Mouse (Mus musculus): Measurements from ENCODE around the gene Gpd1l. TPM values are rescaled to one million over a fixed set of nuclear protein-coding genes. Genes with fewer than 3 reads are reported as not detected.

Gene Gpd1l
- polyA plus RNA-seq, 1 experiment from 2014 or later = 39.8 TPM

- no peaks in the 10 kb centered on the region for H3K27me3 ChIP-seq (replicated peaks)
- 91% methylated on average over 11 of the region's 11 CpGs for WGBS
- no peaks in the 10 kb centered on the region for H3K4me1 ChIP-seq
- H3K9me3 ChIP-seq (replicated peaks) = no peaks in the 10 kb centered on the region
- H3K36me3 ChIP-seq = no peaks in the 10 kb centered on the region
- no peak overlapping the region for H3K4me2 ChIP-seq
- no peak for ATAC-seq (ENCODE audit: low FRiP score)
- no peak overlapping the region for H3K9ac ChIP-seq (replicated peaks)
- H3K4me3 ChIP-seq (replicated peaks) = no peak overlapping the region
- no peak overlapping the region for H3K27ac ChIP-seq (replicated peaks)
Measured at GRCm38 (mm10) chr9:114955340-114955739, 21.6 kb upstream of the Gpd1l start.

DNA sequence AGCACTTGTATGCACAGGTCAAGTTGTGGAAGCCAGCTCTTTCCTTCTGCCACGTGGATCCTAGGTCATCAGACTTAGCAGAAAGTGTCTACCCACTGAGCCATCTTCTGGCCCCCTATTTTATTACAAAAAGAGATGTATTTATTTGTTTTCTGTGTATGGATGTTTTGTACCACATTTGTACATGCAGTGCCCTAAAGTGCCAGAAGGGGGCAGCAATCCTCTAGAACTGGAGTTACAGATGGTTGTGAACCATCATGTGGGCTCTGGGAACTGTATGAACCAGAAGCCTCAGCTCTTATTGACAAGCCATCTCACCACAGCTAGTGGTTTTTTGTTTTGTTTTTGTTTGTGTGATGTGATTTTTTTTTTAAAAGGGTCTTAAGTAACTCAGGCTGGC lies 19.1 kb upstream of the Gpd1l start:
- H3K27ac ChIP-seq (replicated peaks) = no peak overlapping the region
- H3K4me3 ChIP-seq (replicated peaks) = no peak overlapping the region
- H3K27me3 ChIP-seq (replicated peaks) = no peaks in the 10 kb centered on the region
- no peak overlapping the region for H3K9ac ChIP-seq (replicated peaks)
- no peak overlapping the region for H3K4me2 ChIP-seq
- H3K9me3 ChIP-seq (replicated peaks) = no peaks in the 10 kb centered on the region
- ATAC-seq (ENCODE audit: low FRiP score) = no peak
- no peaks in the 10 kb centered on the region for H3K36me3 ChIP-seq
- WGBS = 46% methylated on average over 1 of the region's 1 CpGs
- no peaks in the 10 kb centered on the region for H3K4me1 ChIP-seq

- Histone ChIP-seq H3K4me2 (no peak overlapping the region), H3K9ac (replicated peaks) (no peak overlapping the region), H3K27me3 (replicated peaks) (no peaks in the 10 kb centered on the region), H3K4me3 (replicated peaks) (no peak overlapping the region), H3K4me1 (no peaks in the 10 kb centered on the region), H3K9me3 (replicated peaks) (no peaks in the 10 kb centered on the region), H3K36me3 (no peaks in the 10 kb centered on the region), H3K27ac (replicated peaks) (no peak overlapping the region)
- 58% methylated on average over 5 of the region's 5 CpGs for WGBS
- ATAC-seq (ENCODE audit: low FRiP score) = no peak
Measured at GRCm38 (mm10) chr9:114948395-114948794, 14.6 kb upstream of the Gpd1l start.

- Histone ChIP-seq H3K36me3 (no peaks in the 10 kb centered on the region), H3K9me3 (replicated peaks) (no peaks in the 10 kb centered on the region), H3K27me3 (replicated peaks) (no peaks in the 10 kb centered on the region), H3K4me1 (no peaks in the 10 kb centered on the region), H3K9ac (replicated peaks) (no peak overlapping the region), H3K4me3 (replicated peaks) (no peak overlapping the region), H3K4me2 (no peak overlapping the region), H3K27ac (replicated peaks) (no peak overlapping the region)
- ATAC-seq (ENCODE audit: low FRiP score) = no peak
- 86% methylated on average over 6 of the region's 6 CpGs for WGBS
Measured at GRCm38 (mm10) chr9:114945576-114945975, 11.8 kb upstream of the Gpd1l start.

DNA sequence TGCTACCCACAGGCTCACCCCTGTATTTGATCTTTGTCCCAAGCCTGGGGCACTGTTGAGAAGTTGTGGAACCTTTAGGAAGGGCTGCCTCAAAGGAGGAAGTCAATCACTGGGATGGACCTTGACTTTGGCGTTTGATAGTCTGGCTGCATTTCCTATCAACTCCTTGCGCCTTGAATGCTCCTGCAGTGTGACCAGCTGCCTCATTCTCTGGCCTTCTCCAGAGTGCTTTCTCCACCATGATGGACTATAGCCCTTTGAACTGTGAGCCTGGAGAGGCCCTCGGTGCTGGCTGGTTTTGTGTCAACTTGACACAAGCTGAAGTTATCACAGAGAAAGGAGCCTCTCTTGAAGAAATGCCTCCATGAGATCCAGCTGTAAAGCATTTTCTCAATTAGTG lies 10.9 kb upstream of the Gpd1l start:
- ATAC-seq (ENCODE audit: low FRiP score) = no peak
- no peaks in the 10 kb centered on the region for H3K4me1 ChIP-seq
- H3K9ac ChIP-seq (replicated peaks) = no peak overlapping the region
- no peak overlapping the region for H3K27ac ChIP-seq (replicated peaks)
- 88% methylated on average over 3 of the region's 3 CpGs for WGBS
- no peaks in the 10 kb centered on the region for H3K9me3 ChIP-seq (replicated peaks)
- H3K27me3 ChIP-seq (replicated peaks) = no peaks in the 10 kb centered on the region
- no peak overlapping the region for H3K4me3 ChIP-seq (replicated peaks)
- no peak overlapping the region for H3K4me2 ChIP-seq
- H3K36me3 ChIP-seq = no peaks in the 10 kb centered on the region

- H3K36me3 ChIP-seq = no peaks in the 10 kb centered on the region
- 86% methylated on average over 2 of the region's 2 CpGs for WGBS
- no peak overlapping the region for H3K4me2 ChIP-seq
- no peak overlapping the region for H3K9ac ChIP-seq (replicated peaks)
- H3K4me1 ChIP-seq = peaks cover 16% of the 10 kb centered on the region
- no peaks in the 10 kb centered on the region for H3K9me3 ChIP-seq (replicated peaks)
- no peak overlapping the region for H3K27ac ChIP-seq (replicated peaks)
- ATAC-seq (ENCODE audit: low FRiP score) = no peak
- no peak overlapping the region for H3K4me3 ChIP-seq (replicated peaks)
- H3K27me3 ChIP-seq (replicated peaks) = no peaks in the 10 kb centered on the region
Measured at GRCm38 (mm10) chr9:114936687-114937086, 2.9 kb upstream of the Gpd1l start.

DNA sequence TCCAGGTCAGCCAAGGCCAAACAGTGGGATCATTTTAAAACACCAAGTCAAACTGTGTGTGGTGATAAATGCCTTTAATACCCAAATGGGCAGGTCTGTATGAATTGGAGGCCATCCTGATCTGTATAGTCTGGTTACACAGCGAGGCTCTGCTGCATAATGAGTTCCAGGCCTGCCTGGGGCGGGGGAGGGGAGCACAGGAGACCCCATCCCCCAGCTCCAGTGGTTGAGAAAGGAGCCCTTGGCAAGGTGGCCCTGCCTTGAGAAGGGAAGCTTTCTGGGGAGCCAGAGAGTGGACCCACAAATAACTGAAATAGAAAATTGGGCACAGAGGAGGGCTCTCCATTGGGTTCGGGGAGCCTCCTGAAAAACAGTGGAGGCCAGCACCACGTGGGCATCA lies 1.5 kb upstream of the Gpd1l start:
- Histone ChIP-seq H3K27me3 (replicated peaks) (no peaks in the 10 kb centered on the region), H3K9me3 (replicated peaks) (no peaks in the 10 kb centered on the region), H3K36me3 (no peaks in the 10 kb centered on the region), H3K4me2 (no peak overlapping the region), H3K4me1 (peaks cover 23% of the 10 kb centered on the region), H3K9ac (replicated peaks) (no peak overlapping the region), H3K4me3 (replicated peaks) (no peak overlapping the region), H3K27ac (replicated peaks) (no peak overlapping the region)
- WGBS = 83% methylated on average over 4 of the region's 4 CpGs
- no peak for ATAC-seq (ENCODE audit: low FRiP score)

- Histone ChIP-seq H3K9ac (replicated peaks) (no peak overlapping the region), H3K27ac (replicated peaks) (no peak overlapping the region), H3K36me3 (no peaks in the 10 kb centered on the region), H3K27me3 (replicated peaks) (no peaks in the 10 kb centered on the region), H3K4me3 (replicated peaks) (peak overlapping the region; percentile 77), H3K9me3 (replicated peaks) (no peaks in the 10 kb centered on the region), H3K4me1 (peaks cover 23% of the 10 kb centered on the region), H3K4me2 (peak overlapping the region; percentile 96)
- peak; percentile 12; the same call in 1 of the 2 replicates for ATAC-seq (ENCODE audit: low FRiP score)
- 72% methylated on average over 11 of the region's 11 CpGs for WGBS
Measured at GRCm38 (mm10) chr9:114934231-114934630, 444 bp upstream of the Gpd1l start.

DNA sequence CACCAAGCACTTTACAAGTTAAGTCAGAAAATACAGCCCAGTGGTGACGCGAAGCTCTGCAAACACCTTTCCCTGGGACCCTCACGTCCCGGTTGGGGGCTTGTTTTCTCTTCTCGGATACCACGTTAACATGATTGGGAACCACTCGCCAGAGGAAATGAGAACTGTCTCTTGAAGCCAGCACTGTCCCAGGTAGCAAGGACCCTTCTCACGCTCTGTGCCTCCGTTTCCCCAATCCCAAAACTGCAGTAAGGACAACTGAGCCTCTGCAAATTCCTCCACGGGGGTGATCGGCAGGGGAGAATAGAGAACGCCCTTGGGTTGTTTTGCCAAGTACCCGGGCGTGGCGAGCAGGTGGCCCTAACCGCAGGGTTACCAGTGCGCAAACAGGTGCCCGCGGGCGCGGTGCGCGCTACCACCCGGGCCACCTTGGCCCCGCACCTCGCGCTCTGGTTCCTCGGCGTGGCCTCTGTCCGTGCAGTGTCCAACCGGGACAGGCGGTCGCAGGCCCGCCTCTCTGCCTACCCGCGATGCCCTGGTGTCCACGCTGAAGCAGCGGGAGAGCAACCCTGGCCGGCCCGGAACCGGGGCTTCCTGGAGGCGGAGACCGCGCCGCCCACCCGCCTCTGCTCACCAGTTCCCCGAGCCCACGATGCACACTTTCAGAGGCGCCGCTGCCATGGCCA lies 607 bp downstream of the Gpd1l start:
- Histone ChIP-seq H3K36me3 (no peaks in the 10 kb centered on the region), H3K4me1 (peaks cover 23% of the 10 kb centered on the region), H3K27me3 (replicated peaks) (no peaks in the 10 kb centered on the region), H3K4me2 (peak overlapping the region; percentile 96), H3K9me3 (replicated peaks) (no peaks in the 10 kb centered on the region), H3K27ac (replicated peaks) (peak overlapping the region; percentile 85), H3K4me3 (replicated peaks) (peak overlapping the region; percentile 77), H3K9ac (replicated peaks) (peak overlapping the region; percentile 74)
- ATAC-seq (ENCODE audit: low FRiP score) = peak; percentile 39
- WGBS = 1% methylated on average over 50 of the region's 50 CpGs

- Histone ChIP-seq H3K36me3 (no peaks in the 10 kb centered on the region), H3K27me3 (replicated peaks) (no peaks in the 10 kb centered on the region), H3K4me3 (replicated peaks) (peak overlapping the region; percentile 77), H3K9ac (replicated peaks) (peak overlapping the region; percentile 74), H3K4me1 (peaks cover 23% of the 10 kb centered on the region), H3K4me2 (peak overlapping the region; percentile 96), H3K9me3 (replicated peaks) (no peaks in the 10 kb centered on the region), H3K27ac (replicated peaks) (no peak overlapping the region)
- 20% methylated on average over 13 of the region's 13 CpGs for WGBS
- ATAC-seq (ENCODE audit: low FRiP score) = no peak
Measured at GRCm38 (mm10) chr9:114932607-114933006, 1.2 kb downstream of the Gpd1l start.

DNA sequence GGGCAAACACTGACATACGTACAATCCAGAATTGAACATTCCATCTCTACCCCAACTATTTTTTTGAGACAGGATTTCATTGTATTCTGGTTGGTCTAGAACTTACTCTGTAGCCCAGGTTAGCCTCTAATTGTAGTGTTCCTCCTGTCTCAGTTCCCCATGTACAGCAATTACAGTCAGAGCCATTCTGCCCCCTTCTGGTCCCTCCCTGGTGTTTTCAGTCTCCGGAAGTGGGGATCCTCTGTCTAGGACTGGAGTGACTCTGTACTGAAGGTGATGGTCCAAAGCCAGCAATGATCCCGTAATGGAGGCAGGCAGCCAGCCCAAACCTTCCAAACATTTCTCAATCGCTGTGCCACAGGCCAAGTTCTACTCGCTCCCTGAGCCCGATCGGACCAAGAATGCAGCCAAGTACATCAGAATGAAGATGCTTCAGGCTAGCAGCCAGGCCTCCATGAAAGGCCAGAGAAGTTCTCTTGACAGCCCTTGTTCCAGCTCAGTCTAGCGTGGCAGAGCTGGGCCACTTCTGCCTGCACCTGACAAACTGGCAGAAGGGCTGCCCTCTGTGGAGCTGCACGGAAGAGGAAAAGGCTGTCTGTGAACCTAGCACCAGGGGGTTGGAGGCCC lies 3.2 kb downstream of the Gpd1l start:
- H3K4me1 ChIP-seq = peaks cover 28% of the 10 kb centered on the region
- no peak overlapping the region for H3K27ac ChIP-seq (replicated peaks)
- no peaks in the 10 kb centered on the region for H3K36me3 ChIP-seq
- H3K9ac ChIP-seq (replicated peaks) = no peak overlapping the region
- no peaks in the 10 kb centered on the region for H3K9me3 ChIP-seq (replicated peaks)
- ATAC-seq (ENCODE audit: low FRiP score) = no peak
- no peak overlapping the region for H3K4me3 ChIP-seq (replicated peaks)
- H3K4me2 ChIP-seq = no peak overlapping the region
- H3K27me3 ChIP-seq (replicated peaks) = no peaks in the 10 kb centered on the region
- 76% methylated on average over 9 of the region's 9 CpGs for WGBS

GRCm38 (mm10) chr9:114925571-114925970 lies 8.2 kb downstream of the Gpd1l start:
- Histone ChIP-seq H3K36me3 (no peaks in the 10 kb centered on the region), H3K9me3 (replicated peaks) (no peaks in the 10 kb centered on the region), H3K4me2 (no peak overlapping the region), H3K4me1 (peaks cover 18% of the 10 kb centered on the region), H3K27ac (replicated peaks) (no peak overlapping the region), H3K4me3 (replicated peaks) (no peak overlapping the region), H3K9ac (replicated peaks) (no peak overlapping the region), H3K27me3 (replicated peaks) (no peaks in the 10 kb centered on the region)
- 85% methylated on average over 5 of the region's 5 CpGs for WGBS
- ATAC-seq (ENCODE audit: low FRiP score) = no peak
